Mouse (Mus musculus) ZHBTc4 (cell line): ENCODE measurements around the gene Hist1h1d.
A peak's percentile ranks its signal among the peaks of the same experiment; 100 is the strongest.
"Not testable (repeated sequence)": the region's sequence is repeated elsewhere in the genome, so short reads cannot be mapped to it uniquely, and the experiment has no call there.

Experiments
- DNase-seq: peaks from one replicate; pipeline ENCODE4 v3.0.0-alpha.2; 2011; ENCODE audit warnings: low read depth, low spot score

Hist1h1d gene

GRCm38 (mm10) chr13:23529480-23530165, 23.4 kb upstream of the Hist1h1d start:
- DNase-seq, result no peak

GRCm38 (mm10) chr13:23530181-23530900, 22.7 kb upstream of the Hist1h1d start:
- DNase-seq, result peak; percentile 64

- peak; percentile 98 for DNase-seq
Observed at GRCm38 (mm10) chr13:23530901-23531875, 21.9 kb upstream of the Hist1h1d start, which contains the start of gene Hist1h4h. Gene Hist1h4h (plus strand): TSS chr13:23531050.

DNA sequence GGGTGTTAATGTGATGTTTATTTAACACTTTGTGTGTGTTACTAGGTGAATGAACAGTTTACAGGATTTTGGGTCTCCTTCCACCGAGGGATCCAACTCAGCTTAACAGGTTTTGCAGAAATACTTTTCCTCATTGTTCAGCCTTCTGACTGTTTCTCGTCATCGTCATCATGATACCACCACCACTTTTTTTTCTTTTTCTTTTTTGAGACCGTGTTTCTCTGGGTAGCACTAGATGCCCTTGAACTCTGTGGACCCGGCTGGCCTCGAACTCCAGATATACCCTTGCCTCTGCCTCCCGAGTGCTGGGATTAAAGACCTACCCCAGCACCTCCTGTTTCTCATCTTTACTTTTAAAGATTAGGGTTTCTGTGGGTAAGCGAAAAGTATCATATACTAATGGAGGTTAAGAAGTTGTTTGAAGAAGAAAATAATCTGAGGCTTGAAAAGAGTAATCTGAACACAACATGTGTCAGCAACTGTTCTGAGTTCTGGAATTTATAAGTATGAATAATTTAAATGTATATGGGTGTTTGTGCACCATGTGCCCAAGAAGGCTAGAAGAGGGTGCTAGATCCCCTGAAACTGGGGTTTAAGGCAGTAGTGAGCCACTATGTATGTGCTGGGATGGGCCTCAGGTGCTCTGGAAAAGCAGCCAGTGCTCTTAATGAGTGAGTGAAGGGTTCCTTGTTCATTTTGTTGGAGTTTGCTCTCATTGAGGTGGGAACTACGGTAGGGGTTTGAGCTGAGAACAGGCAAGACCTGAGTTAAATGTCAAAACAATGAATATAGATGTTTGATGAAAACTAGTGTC, 20.6 kb upstream of the Hist1h1d start:
- DNase-seq, result no peak

GRCm38 (mm10) chr13:23533560-23534367, 19.3 kb upstream of the Hist1h1d start, which contains the start of gene Hist1h2af:
Gene Hist1h2af (plus strand): TSS chr13:23533906.
- peak; percentile 90 for DNase-seq

- DNase-seq, result peak; percentile 72
Observed at GRCm38 (mm10) chr13:23534368-23535131, 18.5 kb upstream of the Hist1h1d start.

DNA sequence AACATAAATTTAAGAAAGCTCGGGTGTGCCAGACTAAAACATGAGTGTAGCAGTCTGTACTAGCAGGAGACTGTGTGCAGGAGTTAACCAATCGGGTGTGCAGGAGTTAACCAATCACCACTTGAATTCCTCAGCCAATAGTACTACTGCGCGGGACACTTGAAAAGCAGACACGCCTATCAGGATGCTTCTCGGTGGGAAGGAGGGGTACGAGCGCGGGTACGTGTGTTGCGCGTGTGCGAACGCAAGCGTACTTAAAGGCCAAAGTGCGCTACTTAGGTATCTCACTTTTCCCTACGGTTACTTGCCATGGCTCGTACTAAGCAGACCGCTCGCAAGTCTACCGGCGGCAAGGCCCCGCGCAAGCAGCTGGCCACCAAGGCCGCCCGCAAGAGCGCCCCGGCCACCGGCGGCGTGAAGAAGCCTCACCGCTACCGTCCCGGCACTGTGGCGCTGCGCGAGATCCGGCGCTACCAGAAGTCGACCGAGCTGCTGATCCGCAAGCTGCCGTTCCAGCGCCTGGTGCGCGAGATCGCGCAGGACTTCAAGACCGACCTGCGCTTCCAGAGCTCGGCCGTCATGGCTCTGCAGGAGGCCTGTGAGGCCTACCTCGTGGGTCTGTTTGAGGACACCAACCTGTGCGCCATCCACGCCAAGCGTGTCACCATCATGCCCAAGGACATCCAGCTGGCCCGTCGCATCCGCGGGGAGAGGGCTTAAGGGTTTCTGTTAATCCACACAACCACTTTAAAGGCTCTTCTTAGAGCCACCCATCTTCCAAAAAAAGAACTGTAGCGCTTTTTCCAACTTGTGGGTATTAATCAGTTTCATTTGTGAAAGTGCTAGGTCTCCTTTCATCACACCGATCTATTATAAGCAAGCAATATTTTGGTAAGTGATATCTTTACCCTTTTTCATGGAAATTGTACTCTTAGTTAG, 17.7 kb upstream of the Hist1h1d start, which contains the start of gene Hist1h3g:
Gene Hist1h3g (plus strand): TSS at position 286 of the 939 bp plus-strand sequence.
- DNase-seq, result peak; percentile 98

GRCm38 (mm10) chr13:23536076-23536822, 16.8 kb upstream of the Hist1h1d start:
- no peak for DNase-seq

GRCm38 (mm10) chr13:23537006-23537710, 15.9 kb upstream of the Hist1h1d start:
- no peak for DNase-seq

- no peak for DNase-seq
Observed at GRCm38 (mm10) chr13:23538249-23538648, 14.8 kb upstream of the Hist1h1d start.

GRCm38 (mm10) chr13:23539821-23540220, 13.2 kb upstream of the Hist1h1d start:
- not testable (repeated sequence) for DNase-seq

- DNase-seq, result no peak
Observed at GRCm38 (mm10) chr13:23541497-23541896, 11.6 kb upstream of the Hist1h1d start.

DNA sequence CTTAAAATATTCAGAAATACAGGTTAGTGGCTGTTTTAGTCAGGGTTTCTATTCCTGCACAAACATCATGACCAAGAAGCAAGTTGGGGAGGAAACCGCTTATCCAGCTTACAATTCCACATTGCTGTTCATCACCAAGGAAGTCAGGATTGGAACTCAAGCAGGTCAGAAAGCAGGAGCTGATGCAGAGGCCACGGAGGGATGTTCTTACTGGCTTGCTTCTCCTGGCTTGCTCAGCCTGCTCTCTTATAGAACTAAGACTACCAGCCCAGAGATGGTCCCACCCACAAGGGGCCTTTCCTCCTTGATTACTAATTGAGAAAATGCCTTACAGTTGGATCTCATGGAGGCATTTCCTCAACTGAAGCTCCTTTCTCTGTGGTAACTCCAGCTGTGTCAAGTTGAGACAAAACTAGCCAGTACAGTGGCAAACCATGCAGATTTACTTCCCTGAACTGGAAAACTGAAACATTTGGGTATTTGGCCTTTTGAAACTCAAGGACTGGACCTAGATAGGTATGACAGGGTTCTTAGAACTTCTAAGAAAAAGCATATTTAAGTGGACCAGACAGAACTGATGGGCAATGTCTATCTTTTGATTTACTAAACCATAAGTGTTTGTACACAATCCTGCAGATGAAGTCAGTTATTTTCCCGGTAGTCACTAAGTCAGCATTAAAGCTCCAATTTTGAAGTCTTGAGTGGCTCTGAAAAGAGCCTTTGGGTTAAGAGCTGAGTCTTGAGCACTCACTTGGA, 10.7 kb upstream of the Hist1h1d start:
- not testable (repeated sequence) for DNase-seq

GRCm38 (mm10) chr13:23542999-23543607, 10.0 kb upstream of the Hist1h1d start, which contains the start of gene Hist1h2bh:
Gene Hist1h2bh (minus strand): TSS chr13:23543392.
- DNase-seq, result peak; percentile 92
